Mouse (Mus musculus) MEL (cell line): Measurements from ENCODE around the gene Pnpla1. TPM values are rescaled to one million over a fixed set of nuclear protein-coding genes. Genes with fewer than 3 reads are reported as not detected.

Source experiments
- DNase-seq: peaks from one replicate; pipeline ENCODE4 v3.0.0; 2011; ENCODE audit warnings: low read depth, low spot score
- H3K27ac ChIP-seq: 2 replicates; pipeline ENCODE4 v1.5.1; 2012; ENCODE audit warnings: low read depth, mild to moderate bottlenecking, control low read depth, low read length, moderate library complexity; ENCODE audit not compliant: control insufficient read depth
- H3K27me3 ChIP-seq, 2 experiments: fragments of 150-350 bp in 1 of 2; sonication (generic) in 1 of 2; 2 replicates each; pipeline ENCODE4 v1.6.1; 2012; ENCODE audit warnings: low read length in 2 of 2, mild to moderate bottlenecking in 2 of 2, improper control_type of control experiment in 1 of 2, moderate library complexity in 1 of 2; ENCODE audit not compliant: insufficient read depth in 2 of 2, control insufficient read depth in 1 of 2
- H3K36me3 ChIP-seq, 2 experiments: 2 replicates each; pipeline ENCODE4 v1.6.1; 2012 to 2014; ENCODE audit warnings: low read length in 2 of 2, improper control_type of control experiment in 1 of 2, inconsistent platforms in 1 of 2, mild to moderate bottlenecking in 1 of 2; ENCODE audit not compliant: insufficient read depth in 2 of 2, control insufficient read depth in 1 of 2
- H3K4me1 ChIP-seq, 2 experiments: fragments of 150-350 bp in 1 of 2; sonication (generic) in 1 of 2; 2 replicates each; pipeline ENCODE4 v1.6.1; 2012; ENCODE audit warnings: low read length in 2 of 2, improper control_type of control experiment in 1 of 2, mild to moderate bottlenecking in 1 of 2; ENCODE audit not compliant: insufficient read depth in 2 of 2, control insufficient read depth in 1 of 2
- H3K4me3 ChIP-seq, 2 experiments: fragments of 150-350 bp in 1 of 2; sonication (generic) in 1 of 2; 2 replicates each; pipeline ENCODE4 v1.5.1; 2012; ENCODE audit warnings: low read depth in 2 of 2, low read length in 2 of 2, mild to moderate bottlenecking in 2 of 2, moderate library complexity in 2 of 2, control low read depth in 1 of 2, improper control_type of control experiment in 1 of 2; ENCODE audit not compliant: control insufficient read depth in 1 of 2, insufficient read depth in 1 of 2
- H3K79me2 ChIP-seq: 2 replicates; pipeline ENCODE4 v1.6.1; 2012; ENCODE audit warnings: mild to moderate bottlenecking, low read length, moderate library complexity; ENCODE audit not compliant: control insufficient read depth, poor library complexity, insufficient read depth
- H3K9ac ChIP-seq: 2 replicates; pipeline ENCODE4 v1.6.1; 2012; ENCODE audit warnings: low read depth, mild to moderate bottlenecking, control low read depth, low read length, moderate library complexity; ENCODE audit not compliant: control insufficient read depth, poor library complexity, severe bottlenecking
- H3K9me3 ChIP-seq: fragments of 150-350 bp; sonication (generic); replicated peaks from 2 replicates; pipeline ENCODE4 v1.6.1; 2012; ENCODE audit warnings: mild to moderate bottlenecking, low read length, improper control_type of control experiment, moderate library complexity; ENCODE audit not compliant: insufficient read depth
- BHLHE40 ChIP-seq: IDR thresholded peaks from 2 replicates; pipeline ENCODE4 v1.6.1; 2012; ENCODE audit warnings: low read depth, mild to moderate bottlenecking, inconsistent platforms, low read length, improper control_type of control experiment, borderline replicate concordance
- CHD1 ChIP-seq: IDR thresholded peaks from 2 replicates; pipeline ENCODE4 v1.6.1; 2012; ENCODE audit warnings: low read depth, mild to moderate bottlenecking, inconsistent platforms, low read length, improper control_type of control experiment
- CHD2 ChIP-seq: IDR thresholded peaks from 2 replicates; pipeline ENCODE4 v1.6.1; 2011; ENCODE audit warnings: low read length, improper control_type of control experiment
- CTCF ChIP-seq, 3 experiments: IDR thresholded peaks in 2 of 3; conservative IDR thresholded peaks in 1 of 3; 2 replicates each; pipeline ENCODE4 v1.5.1; 2011 to 2012; ENCODE audit warnings: low read length in 3 of 3, low read depth in 2 of 3, mild to moderate bottlenecking in 2 of 3, improper control_type of control experiment in 1 of 3, inconsistent platforms in 1 of 3, mixed read lengths in 1 of 3, moderate library complexity in 1 of 3; ENCODE audit not compliant: control insufficient read depth in 1 of 3, insufficient read depth in 1 of 3, poor library complexity in 1 of 3, severe bottlenecking in 1 of 3
- E2F4 ChIP-seq: IDR thresholded peaks from 2 replicates; pipeline ENCODE4 v1.6.1; 2011; ENCODE audit warnings: low read depth, low read length, improper control_type of control experiment, borderline replicate concordance
- ELF1 ChIP-seq: IDR thresholded peaks from 2 replicates; pipeline ENCODE4 v1.6.1; 2014; ENCODE audit warnings: low read depth, mild to moderate bottlenecking, inconsistent platforms, low read length, improper control_type of control experiment, moderate library complexity
- EP300 ChIP-seq, 2 experiments: IDR thresholded peaks; 2 replicates each; pipeline ENCODE4 v1.6.1; 2011; ENCODE audit warnings: improper control_type of control experiment in 2 of 2, low read length in 2 of 2, low read depth in 1 of 2, mild to moderate bottlenecking in 1 of 2
- ETS1 ChIP-seq: IDR thresholded peaks from 2 replicates; pipeline ENCODE4 v1.6.1; 2012; ENCODE audit warnings: low read depth, mild to moderate bottlenecking, inconsistent platforms, low read length, improper control_type of control experiment, moderate library complexity
- GABPA ChIP-seq: IDR thresholded peaks from 2 replicates; pipeline ENCODE4 v1.6.1; 2012; ENCODE audit warnings: low read depth, mild to moderate bottlenecking, inconsistent platforms, low read length, improper control_type of control experiment, moderate library complexity
- GATA1 ChIP-seq: IDR thresholded peaks from 2 replicates; pipeline ENCODE4 v1.6.1; 2011; ENCODE audit warnings: low read depth, low read length, improper control_type of control experiment
- HCFC1 ChIP-seq: IDR thresholded peaks from 2 replicates; pipeline ENCODE4 v1.6.1; 2012; ENCODE audit warnings: low read depth, mild to moderate bottlenecking, inconsistent platforms, low read length, improper control_type of control experiment, moderate library complexity
- JUND ChIP-seq: IDR thresholded peaks from 2 replicates; pipeline ENCODE4 v1.6.1; 2011; ENCODE audit warnings: low read depth, mild to moderate bottlenecking, improper control_type of control experiment, low read length
- KAT2A ChIP-seq: conservative IDR thresholded peaks from 2 replicates; pipeline ENCODE4 v1.6.1; 2012; ENCODE audit warnings: low read depth, low read length, improper control_type of control experiment, inconsistent platforms
- MAFK ChIP-seq: IDR thresholded peaks from 2 replicates; pipeline ENCODE4 v1.6.1; 2011; ENCODE audit warnings: low read depth, mild to moderate bottlenecking, low read length, improper control_type of control experiment, borderline replicate concordance
- MAX ChIP-seq: IDR thresholded peaks from 2 replicates; pipeline ENCODE4 v1.6.1; 2011; ENCODE audit warnings: low read length, improper control_type of control experiment
- MAZ ChIP-seq: IDR thresholded peaks from 2 replicates; pipeline ENCODE4 v1.6.1; 2012; ENCODE audit warnings: low read depth, mild to moderate bottlenecking, inconsistent platforms, low read length, improper control_type of control experiment
- MEF2A ChIP-seq: IDR thresholded peaks from 2 replicates; pipeline ENCODE4 v1.6.1; 2014; ENCODE audit warnings: low read depth, mild to moderate bottlenecking, inconsistent platforms, low read length, improper control_type of control experiment; ENCODE audit not compliant: poor library complexity, insufficient replicate concordance, severe bottlenecking; ENCODE audit errors: extremely low read depth
- MXI1 ChIP-seq: IDR thresholded peaks from 2 replicates; pipeline ENCODE4 v1.6.1; 2011; ENCODE audit warnings: mild to moderate bottlenecking, low read depth, low read length, improper control_type of control experiment
- MYB ChIP-seq: IDR thresholded peaks from 2 replicates; pipeline ENCODE4 v1.6.1; 2011; ENCODE audit warnings: mild to moderate bottlenecking, low read depth, low read length, improper control_type of control experiment
- MYC ChIP-seq: IDR thresholded peaks from 2 replicates; pipeline ENCODE4 v1.6.1; 2011; ENCODE audit warnings: low read depth, mild to moderate bottlenecking, low read length, improper control_type of control experiment, moderate library complexity
- NELFE ChIP-seq: IDR thresholded peaks from 2 replicates; pipeline ENCODE4 v1.6.1; 2011; ENCODE audit warnings: low read depth, low read length, improper control_type of control experiment
- POLR2A ChIP-seq, 2 experiments: IDR thresholded peaks; 2 replicates each; pipeline ENCODE4 v1.6.1; 2011 to 2012; ENCODE audit warnings: low read length in 2 of 2, mild to moderate bottlenecking in 2 of 2, control low read depth in 1 of 2, improper control_type of control experiment in 1 of 2, low read depth in 1 of 2, moderate library complexity in 1 of 2; ENCODE audit not compliant: control insufficient read depth in 1 of 2, insufficient read depth in 1 of 2, poor library complexity in 1 of 2
- POLR2AphosphoS2 ChIP-seq: IDR thresholded peaks from 2 replicates; pipeline ENCODE4 v1.6.1; 2011; ENCODE audit warnings: low read length, improper control_type of control experiment
- POLR2AphosphoS5 ChIP-seq: IDR thresholded peaks from 2 replicates; pipeline ENCODE4 v1.6.1; 2012; ENCODE audit warnings: low read depth, borderline replicate concordance, mild to moderate bottlenecking, inconsistent platforms, low read length, moderate library complexity, mixed read lengths
- RAD21 ChIP-seq: IDR thresholded peaks from 2 replicates; pipeline ENCODE4 v1.6.1; 2011; ENCODE audit warnings: mild to moderate bottlenecking, low read depth, low read length, improper control_type of control experiment
- SIN3A ChIP-seq: IDR thresholded peaks from 2 replicates; pipeline ENCODE4 v1.6.1; 2012; ENCODE audit warnings: low read length, improper control_type of control experiment, inconsistent platforms
- SMC3 ChIP-seq: IDR thresholded peaks from 2 replicates; pipeline ENCODE4 v1.6.1; 2011; ENCODE audit warnings: low read depth, low read length, improper control_type of control experiment
- TBP ChIP-seq: IDR thresholded peaks from 2 replicates; pipeline ENCODE4 v1.8.0; 2011; ENCODE audit warnings: low read depth, low read length, improper control_type of control experiment
- UBTF ChIP-seq: IDR thresholded peaks from 2 replicates; pipeline ENCODE4 v1.6.1; 2012; ENCODE audit warnings: low read depth, mild to moderate bottlenecking, inconsistent platforms, low read length, improper control_type of control experiment, moderate library complexity, borderline replicate concordance; ENCODE audit not compliant: insufficient read depth
- USF1 ChIP-seq: IDR thresholded peaks from 2 replicates; pipeline ENCODE4 v1.6.1; 2014; ENCODE audit warnings: low read depth, mild to moderate bottlenecking, inconsistent platforms, low read length, improper control_type of control experiment, moderate library complexity
- USF2 ChIP-seq, 2 experiments: IDR thresholded peaks; 2 replicates each; pipeline ENCODE4 v1.6.1; 2011 to 2012; ENCODE audit warnings: improper control_type of control experiment in 2 of 2, low read length in 2 of 2, borderline replicate concordance in 1 of 2, inconsistent platforms in 1 of 2, low read depth in 1 of 2, mild to moderate bottlenecking in 1 of 2; ENCODE audit not compliant: insufficient read depth in 1 of 2
- ZC3H11A ChIP-seq: IDR thresholded peaks from 2 replicates; pipeline ENCODE4 v1.6.1; 2012; ENCODE audit warnings: low read depth, mild to moderate bottlenecking, inconsistent platforms, low read length, improper control_type of control experiment
- ZKSCAN1 ChIP-seq: IDR thresholded peaks from 2 replicates; pipeline ENCODE4 v1.6.1; 2012; ENCODE audit warnings: low read depth, mild to moderate bottlenecking, inconsistent platforms, low read length, improper control_type of control experiment, moderate library complexity
- ZMIZ1 ChIP-seq: IDR thresholded peaks from 2 replicates; pipeline ENCODE4 v1.6.1; 2012; ENCODE audit warnings: low read depth, mild to moderate bottlenecking, inconsistent platforms, low read length, improper control_type of control experiment, moderate library complexity
- polyA plus RNA-seq, 2 experiments: library from polyadenylated mRNA; stranded (reverse) in 1 of 2; unstranded in 1 of 2; fragments of >175 nt in 1 of 2; fragments of >200 nt in 1 of 2; gene quantifications; 2 replicates each; pipeline versions ENCODE4 v1.2.1 to v1.2.4; 2012; ENCODE audit warnings: low replicate concordance in 2 of 2, low read depth in 1 of 2; ENCODE audit not compliant: insufficient read length in 2 of 2, insufficient read depth in 1 of 2, missing spikeins in 1 of 2
- total RNA-seq: library from RNA; depleted of rRNA; stranded (reverse); fragments of 300-350 nt; gene quantifications from 2 replicates; pipeline ENCODE4 v1.2.3, GENCODE M21; 2012

Pnpla1 gene
- total and polyA plus RNA-seq, 3 experiments: 0.08 to 0.38 TPM; not detected in 1

GRCm38 (mm10) chr17:28882810-28883209 is 24.6 kb downstream of the Pnpla1 start (continued):
- TF ChIP-seq CTCF (IDR thresholded peaks at IDR 0.05 in 2 of 3, conservative IDR thresholded peaks at IDR 0.05 in 1 of 3; ENCODE audit: control insufficient read depth in 1 of 3, insufficient read depth in 1 of 3, low read depth in 2 of 3, low read length in 3 of 3, poor library complexity in 1 of 3, severe bottlenecking in 1 of 3) (peak; percentile 28 to 61 (median 44); a peak in 5 of 6 replicates), MYC (no peak)

GRCm38 (mm10) chr17:28883941-28884516 is 25.8 kb downstream of the Pnpla1 start:
- H3K79me2 ChIP-seq: no peaks in the 10 kb centered on the region
- H3K9me3 ChIP-seq: no peaks in the 10 kb centered on the region
- H3K9ac ChIP-seq: peak overlapping the region; percentile 38
- peaks cover 0 to 5% of the 10 kb centered on the region in 2 experiments; a peak in 2 of 4 replicates for H3K4me1 ChIP-seq
- no peaks in the 10 kb centered on the region for H3K27me3 ChIP-seq
- peak overlapping the region; percentile 38 to 42 for H3K4me3 ChIP-seq
- DNase-seq: peak; percentile 65
- peaks cover 0 to 6% of the 10 kb centered on the region in 2 experiments; a peak in 2 of 4 replicates for H3K36me3 ChIP-seq
- no peak overlapping the region for H3K27ac ChIP-seq
- TF ChIP-seq ZKSCAN1 (no peak), CHD1 (no peak), USF1 (peak; percentile 19; the same call in 1 of the 2 replicates), MAX (peak; percentile 23; the same call in 1 of the 2 replicates), MEF2A (no peak), CHD2 (no peak), CTCF (IDR thresholded peaks at IDR 0.05 in 2 of 3, conservative IDR thresholded peaks at IDR 0.05 in 1 of 3; ENCODE audit: control insufficient read depth in 1 of 3, insufficient read depth in 1 of 3, low read depth in 2 of 3, low read length in 3 of 3, poor library complexity in 1 of 3, severe bottlenecking in 1 of 3) (no peak), ETS1 (peak; percentile 61), HCFC1 (peak; percentile 95), MAFK (no peak), E2F4 (no peak), SIN3A (peak; percentile 86), USF2 (IDR thresholded peaks at IDR 0.05; ENCODE audit: borderline replicate concordance in 1 of 2, insufficient read depth in 1 of 2, low read depth in 1 of 2, low read length in 2 of 2) (no peak), KAT2A (no peak; the same call in 1 of the 2 replicates), MXI1 (peak; percentile 65), MYC (0 out of 2 replicates have a peak, but pooled peaks have one; percentile 43), POLR2A (IDR thresholded peaks at IDR 0.05; ENCODE audit: control insufficient read depth in 1 of 2, insufficient read depth in 1 of 2, low read depth in 1 of 2, low read length in 2 of 2, poor library complexity in 1 of 2) (no peak), RAD21 (no peak), UBTF (no peak), GABPA (no peak), NELFE (no peak), MYB (no peak), EP300 (IDR thresholded peaks at IDR 0.05; ENCODE audit: low read depth in 1 of 2, low read length in 2 of 2) (peak in 1 of 2 experiments; percentile 41; a peak in 1 of 4 replicates), ZMIZ1 (no peak), GATA1 (peak; percentile 77), TBP (0 out of 2 replicates have a peak, but pooled peaks have one; percentile 43), ZC3H11A (no peak), POLR2AphosphoS5 (no peak), JUND (no peak), POLR2AphosphoS2 (no peak), MAZ (0 out of 2 replicates have a peak, but pooled peaks have one; percentile 37), ELF1 (no peak), SMC3 (no peak), BHLHE40 (no peak)
